In the genomic region with DNA sequence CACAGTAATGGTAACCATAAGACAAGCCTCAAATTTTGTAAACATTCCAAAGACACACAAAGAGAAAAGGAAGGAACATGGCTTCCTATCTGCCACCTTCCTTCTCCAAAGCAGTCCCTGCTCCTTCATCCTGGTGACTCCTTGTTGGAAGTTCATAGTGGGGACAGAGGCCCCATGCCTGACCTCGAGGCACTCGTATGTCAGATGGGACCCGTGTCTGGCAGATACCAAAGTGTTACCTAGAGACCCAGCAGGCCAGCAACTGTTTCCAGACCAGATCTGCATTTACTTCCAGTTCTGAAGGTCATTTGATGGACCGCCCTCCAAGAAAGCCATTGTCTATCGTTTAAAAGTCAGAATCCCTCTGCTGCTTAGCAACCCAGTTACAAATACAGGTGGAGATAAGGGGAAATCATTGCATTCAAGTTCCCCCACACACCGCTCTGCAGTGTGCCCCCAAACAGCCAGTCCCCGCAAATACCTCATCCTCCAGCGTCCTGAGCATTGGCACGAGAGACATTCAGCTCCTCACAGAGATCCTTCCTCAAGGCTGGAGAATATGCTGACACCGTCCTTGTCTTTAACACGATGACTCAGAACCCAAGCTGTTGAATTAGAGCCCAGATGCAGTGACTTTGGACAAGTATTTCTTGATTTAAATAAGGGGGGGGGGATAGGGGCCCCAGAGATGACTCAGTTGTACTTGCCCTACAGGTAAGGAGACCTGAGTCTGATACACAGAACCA, we compare ENCODE assay signal across 20 mouse cellular contexts.
A peak's percentile ranks its signal among the peaks of the same experiment; 100 is the strongest.
DNase-seq lines count a peak whose midpoint lies in the region; ATAC-seq and TF ChIP-seq lines count a peak whose summit lies in the region.
"Had no signal": no experiment of that assay in that cellular context is flagged by ENCODE, and none has a peak within 500 bp of the region (broad histone marks: within the 10 kb centered on the region; RNA-seq: fewer than 3 reads in every experiment).

No protein-coding gene starts in this region.

- peak; percentile 38 for DNase-seq in adrenal gland, adult 2 months
- DNase-seq in adrenal gland, adult 18-20 months (ENCODE audit: low spot score in 2 of 2): no peak
- peak; percentile 83 for DNase-seq in heart, adult 11 months
- no peak for DNase-seq in heart, adult 18-20 months
- peak; percentile 68 for DNase-seq in midbrain, embryonic 11.5 days (ENCODE audit: low spot score, missing footprints)
- no peak for DNase-seq in midbrain, postnatal 0 days (ENCODE audit: low spot score)
- no peak for DNase-seq in limb, embryonic 10.5 days (ENCODE audit: low spot score)
- DNase-seq: adrenal gland, postnatal 14 days; B cell, adult 2 months; cerebellum, adult 2 months; cerebellum, postnatal 10 days; gastrocnemius, postnatal 14 days had no signal

- no peaks in the 10 kb centered on the region for H3K36me3 ChIP-seq in midbrain, embryonic 11.5 days (ENCODE audit: control insufficient read depth, insufficient read depth, low read length)
- H3K36me3 ChIP-seq in midbrain, postnatal 0 days (ENCODE audit: insufficient read depth, low read length): no peaks in the 10 kb centered on the region
- H3K36me3 ChIP-seq in limb, embryonic 10.5 days: no peaks in the 10 kb centered on the region
- H3K36me3 ChIP-seq: embryonic facial prominence, embryonic 10.5 days; forebrain, embryonic 15.5 days; heart, embryonic 12.5 days; hindbrain, embryonic 10.5 days had no signal

- no peak overlapping the region for H3K27ac ChIP-seq in midbrain, embryonic 11.5 days (ENCODE audit: low read depth, low read length)
- H3K27ac ChIP-seq in midbrain, postnatal 0 days (ENCODE audit: low read depth, low read length): no peak overlapping the region
- H3K27ac ChIP-seq in limb, embryonic 10.5 days: no peak overlapping the region
- H3K27ac ChIP-seq: embryonic facial prominence, embryonic 10.5 days; forebrain, embryonic 15.5 days; hindbrain, embryonic 10.5 days; hindbrain, embryonic 14.5 days had no signal

- whole genome bisulfite sequencing in midbrain, embryonic 11.5 days: 92% methylated on average over 11 of the region's 11 CpGs
- WGBS in midbrain, postnatal 0 days: 80% methylated on average over 11 of the region's 11 CpGs
- WGBS in limb, embryonic 10.5 days: 88% methylated on average over 11 of the region's 11 CpGs

- H3K4me3 ChIP-seq in midbrain, embryonic 11.5 days (ENCODE audit: low read depth, low read length): no peak overlapping the region
- no peak overlapping the region for H3K4me3 ChIP-seq in midbrain, postnatal 0 days (ENCODE audit: low read depth, low read length)
- no peak overlapping the region for H3K4me3 ChIP-seq in limb, embryonic 10.5 days
- H3K4me3 ChIP-seq: embryonic facial prominence, embryonic 10.5 days; forebrain, embryonic 15.5 days; heart, embryonic 12.5 days; hindbrain, embryonic 10.5 days had no signal

- H3K4me1 ChIP-seq in midbrain, embryonic 11.5 days (ENCODE audit: control insufficient read depth, insufficient read depth, low read length): no peaks in the 10 kb centered on the region
- H3K4me1 ChIP-seq in midbrain, postnatal 0 days (ENCODE audit: insufficient read depth, low read length): no peaks in the 10 kb centered on the region
- peaks cover 5% of the 10 kb centered on the region; the same call in 1 of the 2 replicates for H3K4me1 ChIP-seq in limb, embryonic 10.5 days

- no peak for ATAC-seq in midbrain, embryonic 11.5 days (ENCODE audit: low FRiP score)
- no peak for ATAC-seq in midbrain, postnatal 0 days (ENCODE audit: low FRiP score)
- 0 out of 2 replicates have a peak, but pooled peaks have one; percentile 24 for ATAC-seq in monocyte, adult 5-6 weeks (replicated peaks; ENCODE audit: insufficient number of reproducible peaks, low FRiP score, low TSS enrichment, poor library complexity, severe bottlenecking)
- ATAC-seq: CD4-positive, CD25-positive, alpha-beta regulatory T cell, adult 4 months; forebrain, embryonic 15.5 days; intestine, postnatal 0 days had no signal

- H3K9me3 ChIP-seq in midbrain, embryonic 11.5 days (ENCODE audit: control insufficient read depth, low read length): no peaks in the 10 kb centered on the region
- H3K9me3 ChIP-seq in midbrain, postnatal 0 days (ENCODE audit: low read length): no peaks in the 10 kb centered on the region
- H3K9me3 ChIP-seq in limb, embryonic 10.5 days (replicated peaks): no peaks in the 10 kb centered on the region
- H3K9me3 ChIP-seq: embryonic facial prominence, embryonic 10.5 days; forebrain, embryonic 15.5 days; heart, embryonic 12.5 days; hindbrain, embryonic 10.5 days had no signal

- H3K27me3 ChIP-seq in midbrain, embryonic 11.5 days (ENCODE audit: control insufficient read depth, insufficient read depth, low read length): no peaks in the 10 kb centered on the region
- H3K27me3 ChIP-seq in midbrain, postnatal 0 days (ENCODE audit: insufficient read depth, low read length): no peaks in the 10 kb centered on the region
- H3K27me3 ChIP-seq in limb, embryonic 10.5 days (ENCODE audit: low read depth, poor library complexity, severe bottlenecking): peaks cover 13% of the 10 kb centered on the region
- H3K27me3 ChIP-seq: forebrain, embryonic 15.5 days had no signal

- H3K9ac ChIP-seq in midbrain, embryonic 11.5 days (ENCODE audit: low read length): no peak overlapping the region
- no peak overlapping the region for H3K9ac ChIP-seq in midbrain, postnatal 0 days (replicated peaks; ENCODE audit: low read length, poor library complexity, severe bottlenecking)
- H3K9ac ChIP-seq: forebrain, embryonic 15.5 days; heart, embryonic 12.5 days; hindbrain, embryonic 14.5 days had no signal

- H3K4me2 ChIP-seq in midbrain, embryonic 11.5 days: no peak overlapping the region
- no peak overlapping the region for H3K4me2 ChIP-seq in midbrain, postnatal 0 days (ENCODE audit: low read depth, low read length, poor library complexity, severe bottlenecking)
- H3K4me2 ChIP-seq: forebrain, embryonic 15.5 days; heart, embryonic 12.5 days; hindbrain, embryonic 14.5 days had no signal

- no peak for TF ChIP-seq CTCF in midbrain, postnatal 0 days (IDR thresholded peaks at IDR 0.05)

Comparison
In these comparisons a context has a peak if more than half of its experiments do, and no peak if none do; other contexts are left out.
1. DNase-seq: peak in adrenal gland, adult 2 months (single experiment), heart, adult 11 months (single experiment) and midbrain, embryonic 11.5 days (single experiment); none in adrenal gland, adult 18-20 months (0 of 2), heart, adult 18-20 months (0 of 2), midbrain, postnatal 0 days (single experiment) and limb, embryonic 10.5 days (single experiment).